Mouse (Mus musculus) ES-E14 (cell line): ENCODE data around the gene Mymx. TPM values are rescaled to one million over a fixed set of nuclear protein-coding genes. Genes with fewer than 3 reads are reported as not detected.

ENCODE experiments used
- DNase-seq: peaks from one replicate; pipeline ENCODE4 v3.0.0-alpha.2; 2013; ENCODE audit warnings: low read depth, low spot score
- H3K27ac ChIP-seq: 2 replicates; pipeline ENCODE4 v1.5.1; 2012; ENCODE audit warnings: low read depth, mild to moderate bottlenecking, low read length, moderate library complexity, mixed read lengths; ENCODE audit not compliant: poor library complexity, insufficient read depth, severe bottlenecking
- H3K36me3 ChIP-seq: 2 replicates; pipeline ENCODE4 v1.6.1; 2012; ENCODE audit warnings: mild to moderate bottlenecking, low read length, moderate library complexity, mixed read lengths; ENCODE audit not compliant: control insufficient read depth, poor library complexity, insufficient read depth, severe bottlenecking
- H3K4me1 ChIP-seq, 2 experiments: fragments of 150-350 bp in 1 of 2; sonication (generic) in 1 of 2; 2 replicates each; pipeline ENCODE4 v1.6.1; 2012; ENCODE audit warnings: low read length in 2 of 2, mild to moderate bottlenecking in 1 of 2, mixed read lengths in 1 of 2; ENCODE audit not compliant: control insufficient read depth in 2 of 2, insufficient read depth in 2 of 2, poor library complexity in 1 of 2
- H3K4me3 ChIP-seq, 2 experiments: fragments of 150-350 bp in 1 of 2; sonication (generic) in 1 of 2; 2 replicates each; pipeline ENCODE4 v1.5.1; 2012; ENCODE audit warnings: low read length in 2 of 2, low read depth in 1 of 2, mild to moderate bottlenecking in 1 of 2, mixed read lengths in 1 of 2; ENCODE audit not compliant: insufficient read depth in 1 of 2, poor library complexity in 1 of 2, severe bottlenecking in 1 of 2
- H3K9ac ChIP-seq: 2 replicates; pipeline ENCODE4 v1.6.1; 2012; ENCODE audit warnings: low read depth, mild to moderate bottlenecking, low read length, mixed read lengths; ENCODE audit not compliant: poor library complexity, insufficient read depth, severe bottlenecking
- H3K9me3 ChIP-seq: fragments of 150-350 bp; sonication (generic); 2 replicates; pipeline ENCODE4 v1.6.1; 2012; ENCODE audit warnings: low read depth, mild to moderate bottlenecking, low read length; ENCODE audit not compliant: control insufficient read depth, insufficient read depth
- CHD2 ChIP-seq: IDR thresholded peaks from 2 replicates; pipeline ENCODE4 v1.6.1; 2014; ENCODE audit warnings: mild to moderate bottlenecking, low read depth, low read length, inconsistent platforms
- HCFC1 ChIP-seq: IDR thresholded peaks from 2 replicates; pipeline ENCODE4 v1.6.1; 2012; ENCODE audit warnings: low read length, inconsistent platforms, borderline replicate concordance; ENCODE audit not compliant: insufficient read depth
- MAFK ChIP-seq: IDR thresholded peaks from 2 replicates; pipeline ENCODE4 v1.6.1; 2014; ENCODE audit warnings: mild to moderate bottlenecking, low read depth, low read length, inconsistent platforms; ENCODE audit not compliant: insufficient read depth
- ZC3H11A ChIP-seq: IDR thresholded peaks from 2 replicates; pipeline ENCODE4 v1.6.1; 2012; ENCODE audit warnings: low read depth, mild to moderate bottlenecking, inconsistent platforms, low read length, borderline replicate concordance
- ZNF384 ChIP-seq: IDR thresholded peaks from 2 replicates; pipeline ENCODE4 v1.6.1; 2012; ENCODE audit warnings: low read depth, low read length, inconsistent platforms
- in situ Hi-C, 2 experiments: fragments of 600-800 bp; cut with MboI; formaldehyde crosslinking; loops; one replicate each; pipeline ENCODE4 v1.15.1; 2025; ENCODE audit warnings: low sequenced_read_pairs in 2 of 2, inconsistent platforms in 1 of 2; ENCODE audit not compliant: unreplicated experiment in 2 of 2
- total RNA-seq: library from RNA; depleted of rRNA; stranded (reverse); fragments of 300-350 nt; gene quantifications from 2 replicates; pipeline ENCODE4 v1.2.3, GENCODE M21; 2012

The Mymx gene
- total RNA-seq, 1 experiment, result 66.0 TPM

DNA sequence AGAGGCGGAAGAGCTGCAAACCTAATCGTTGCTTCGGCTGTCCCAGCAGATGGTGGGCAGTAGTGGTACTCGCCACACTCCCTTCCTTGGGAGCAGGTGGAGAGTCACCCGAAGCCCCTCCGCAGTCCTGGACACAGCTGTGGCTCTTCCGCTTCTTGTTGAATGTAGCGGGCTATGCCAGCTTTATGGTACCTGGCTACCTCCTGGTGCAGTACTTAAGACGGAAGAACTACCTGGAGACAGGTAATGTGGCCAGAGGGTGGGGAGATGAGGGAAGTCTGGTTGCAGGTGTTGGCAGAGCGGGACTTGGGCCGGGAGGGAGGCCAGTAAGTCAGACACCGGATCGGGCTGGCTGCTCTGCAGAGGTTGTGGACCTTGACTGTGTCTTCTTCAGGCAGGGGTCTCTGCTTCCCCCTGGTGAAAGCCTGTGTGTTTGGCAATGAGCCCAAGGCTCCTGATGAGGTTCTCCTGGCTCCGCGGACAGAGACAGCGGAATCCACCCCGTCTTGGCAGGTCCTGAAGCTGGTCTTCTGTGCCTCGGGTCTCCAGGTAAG lies 37.3 kb downstream of the Mymx start:
- no peaks in the 10 kb centered on the region for H3K9me3 ChIP-seq
- H3K4me1 ChIP-seq, result peaks cover 0 to 3% of the 10 kb centered on the region in 2 experiments; a peak in 1 of 4 replicates
- DNase-seq, result no peak
- peaks cover 44% of the 10 kb centered on the region for H3K36me3 ChIP-seq
- peak overlapping the region; percentile 86 for H3K9ac ChIP-seq
- in situ Hi-C loops, result no loop called here
- TF ChIP-seq CHD2 (no peak), ZNF384 (no peak), MAFK (no peak), HCFC1 (no peak), ZC3H11A (no peak)
- H3K4me3 ChIP-seq, result peak overlapping the region; percentile 79 to 80
- peak overlapping the region; percentile 74; the same call in 1 of the 2 replicates for H3K27ac ChIP-seq

DNA sequence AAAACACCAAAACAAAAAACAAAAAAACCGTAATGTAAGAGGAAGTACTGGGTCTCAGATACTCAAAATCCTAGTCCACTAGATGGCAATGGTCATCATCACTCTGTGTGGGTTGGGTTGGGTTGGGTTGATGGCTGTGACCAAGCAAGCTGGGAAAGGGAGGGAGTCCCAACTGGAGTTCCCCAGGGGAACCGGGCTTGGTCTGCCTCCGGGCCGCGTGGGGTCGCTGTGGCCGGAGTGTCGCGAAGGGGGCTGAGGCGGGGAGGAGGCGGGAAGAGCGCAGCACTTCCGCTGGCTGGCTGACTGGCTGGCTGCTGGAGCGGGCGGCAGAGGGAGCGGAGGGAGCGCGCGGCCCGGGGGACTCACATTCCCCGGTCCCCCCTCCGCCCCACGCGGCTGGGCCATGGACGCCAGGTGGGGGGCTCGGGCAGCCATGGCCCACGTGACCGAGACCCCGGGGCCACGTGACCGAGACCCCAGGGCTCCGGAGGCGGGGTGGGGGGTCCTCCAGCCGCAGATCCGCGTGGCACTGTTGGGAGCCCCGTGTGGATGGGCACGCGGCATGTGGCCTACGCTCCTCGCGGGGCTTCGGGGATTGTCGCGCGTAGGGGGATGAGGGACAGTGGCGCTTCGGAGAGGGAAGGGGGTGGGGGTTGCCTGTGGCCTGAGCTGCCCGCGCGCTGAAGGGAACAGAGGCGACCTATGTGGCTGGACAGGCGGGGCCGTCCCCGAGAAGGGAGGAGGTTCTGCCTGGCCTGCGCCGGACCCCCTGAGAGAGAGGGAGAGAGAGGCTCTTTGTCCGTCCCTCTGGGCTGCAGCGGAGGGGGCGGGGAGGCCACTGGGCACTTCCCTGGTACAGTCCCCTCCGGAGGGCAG lies 38.0 kb downstream of the Mymx start, which contains the start of gene Slc35b2:
TSS of gene Slc35b2 (plus strand) at position 220 of the 876 bp plus-strand sequence.
- peak within 1 kb of the TSS; percentile 74 for H3K27ac ChIP-seq
- peak within 1 kb of the TSS; percentile 86 for H3K9ac ChIP-seq
- H3K9me3 ChIP-seq, result no peaks in the 10 kb centered on the region
- peaks cover 37% of the 10 kb centered on the region for H3K36me3 ChIP-seq
- peak within 1 kb of the TSS; percentile 79 to 80 for H3K4me3 ChIP-seq
- in situ Hi-C loops, result no loop called here
- peaks cover under 1 to 7% of the 10 kb centered on the region in 2 experiments; a peak in 3 of 4 replicates for H3K4me1 ChIP-seq
- no peak for DNase-seq
- TF ChIP-seq CHD2 (no peak), HCFC1 (no peak), ZNF384 (peak; percentile 86), ZC3H11A (no peak)

DNA sequence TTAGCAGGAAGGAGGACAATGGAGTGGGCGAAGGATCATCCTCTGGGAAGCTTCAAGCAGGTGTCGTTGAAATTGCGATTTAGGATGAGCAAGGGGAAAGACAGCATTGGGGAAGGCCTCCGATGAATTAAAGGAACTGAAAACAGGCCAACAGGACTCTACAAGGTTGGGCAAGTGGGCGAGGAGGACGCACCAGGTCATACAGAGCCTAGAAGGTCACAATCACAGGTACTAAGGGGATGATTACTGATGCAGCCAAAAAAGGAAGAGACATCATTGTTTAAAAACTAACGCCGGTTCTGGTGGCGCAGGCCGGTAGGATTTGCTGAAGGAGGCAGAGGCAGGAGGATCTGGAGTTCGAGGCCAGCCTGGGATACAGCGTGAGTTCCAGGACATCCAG lies 38.7 kb downstream of the Mymx start:
- no peak for DNase-seq
- H3K9me3 ChIP-seq, result no peaks in the 10 kb centered on the region
- H3K36me3 ChIP-seq, result peaks cover 30% of the 10 kb centered on the region
- in situ Hi-C loops, result no loop called here
- peak overlapping the region in 1 of 2 experiments; percentile 80; a peak in 1 of 4 replicates for H3K4me3 ChIP-seq
- TF ChIP-seq ZC3H11A (no peak), HCFC1 (no peak), MAFK (no peak), ZNF384 (no peak), CHD2 (no peak)
- H3K9ac ChIP-seq, result no peak overlapping the region
- H3K4me1 ChIP-seq, result peaks cover 1 to 7% of the 10 kb centered on the region in 2 experiments; a peak in 3 of 4 replicates
- H3K27ac ChIP-seq, result no peak overlapping the region

DNA sequence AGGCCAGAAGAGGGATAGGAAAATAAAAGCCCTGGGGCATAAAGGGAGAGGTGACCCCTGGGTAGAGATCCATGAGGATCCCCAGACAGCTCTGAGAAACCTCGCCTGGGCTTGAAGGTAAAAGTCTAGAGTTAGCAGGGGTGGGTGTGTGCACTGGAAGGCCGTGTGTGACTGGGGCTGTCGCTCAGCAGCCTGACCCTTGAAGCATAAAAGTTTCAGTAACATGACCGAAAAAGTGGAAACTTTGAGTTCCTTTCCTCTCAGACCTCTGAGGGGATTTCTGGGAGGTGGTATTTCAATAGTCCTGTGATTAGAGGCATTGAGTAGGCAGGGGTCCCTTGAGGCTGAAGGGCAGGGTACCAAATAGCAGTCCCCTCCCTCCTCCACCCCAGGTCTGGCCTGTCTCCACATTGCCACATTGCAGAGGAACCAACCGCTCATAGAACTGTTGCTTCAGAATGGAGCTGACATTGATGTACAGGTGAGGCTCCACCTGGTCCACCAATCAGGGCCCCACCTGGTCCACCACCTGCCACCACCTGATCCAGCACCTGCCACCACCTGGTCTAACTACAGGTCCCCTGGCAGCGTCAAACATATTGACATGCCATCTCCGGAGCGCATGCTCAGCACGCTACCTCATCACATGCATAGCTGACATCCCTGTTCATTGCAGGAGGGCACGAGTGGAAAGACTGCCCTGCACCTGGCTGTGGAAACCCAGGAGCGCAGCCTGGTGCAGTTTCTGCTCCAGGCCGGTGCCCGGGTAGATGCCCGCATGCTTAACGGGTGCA lies 42.0 kb downstream of the Mymx start:
- Histone ChIP-seq H3K4me1 (peaks cover 4 to 5% of the 10 kb centered on the region in 2 experiments; a peak in 3 of 4 replicates), H3K36me3 (no peaks in the 10 kb centered on the region), H3K4me3 (no peak overlapping the region), H3K27ac (no peak overlapping the region), H3K9ac (no peak overlapping the region), H3K9me3 (no peaks in the 10 kb centered on the region)
- DNase-seq, result no peak
- TF ChIP-seq MAFK, result no peak
- no peak for TF ChIP-seq HCFC1
- no peak for TF ChIP-seq ZC3H11A
- TF ChIP-seq ZNF384, result no peak
- no peak for TF ChIP-seq CHD2
- in situ Hi-C loops, result loop anchor here (10.0 kb wide), 1 partner anchor 85 kb away; the partner anchor contains the start of gene Spats1 (in 2 of the 2)
